Mouse (Mus musculus): ENCODE results near the gene Ece2. TPM values are rescaled to one million over a fixed set of nuclear protein-coding genes. Genes with fewer than 3 reads are reported as not detected.
"Not testable (repeated sequence)": the region's sequence is repeated elsewhere in the genome, so short reads cannot be mapped to it uniquely, and the experiment has no call there.

Ece2 gene
- polyA plus RNA-seq, 1 experiment from 2014 or later: 9.7 TPM

GRCm38 (mm10) chr16:20637410-20637809, 7.8 kb downstream of the Ece2 start:
- no peaks in the 10 kb centered on the region for H3K27me3 ChIP-seq
- H3K36me3 ChIP-seq: peaks cover 6% of the 10 kb centered on the region; the same call in 1 of the 2 replicates
- H3K9me3 ChIP-seq: no peaks in the 10 kb centered on the region
- no peak overlapping the region for H3K4me3 ChIP-seq
- H3K4me1 ChIP-seq: no peaks in the 10 kb centered on the region
- WGBS: 83% methylated on average over 8 of the region's 8 CpGs
- no peak overlapping the region for H3K4me2 ChIP-seq (replicated peaks)
- ATAC-seq (ENCODE audit: low FRiP score, low read depth): no peak
- no peak overlapping the region for H3K9ac ChIP-seq (replicated peaks)
- no peak overlapping the region for H3K27ac ChIP-seq (replicated peaks)

- no peak overlapping the region for H3K27ac ChIP-seq (replicated peaks)
- no peaks in the 10 kb centered on the region for H3K4me1 ChIP-seq
- H3K9me3 ChIP-seq: no peaks in the 10 kb centered on the region
- peaks cover 6% of the 10 kb centered on the region; the same call in 1 of the 2 replicates for H3K36me3 ChIP-seq
- no peak overlapping the region for H3K4me3 ChIP-seq
- H3K4me2 ChIP-seq (replicated peaks): no peak overlapping the region
- 76% methylated on average over 8 of the region's 8 CpGs for WGBS
- no peaks in the 10 kb centered on the region for H3K27me3 ChIP-seq
- ATAC-seq (ENCODE audit: low FRiP score, low read depth): no peak
- no peak overlapping the region for H3K9ac ChIP-seq (replicated peaks)
Observed at GRCm38 (mm10) chr16:20638367-20638766, 8.7 kb downstream of the Ece2 start.

GRCm38 (mm10) chr16:20642161-20642560, 12.5 kb downstream of the Ece2 start:
- Histone ChIP-seq H3K4me2 (replicated peaks) (no peak overlapping the region), H3K27ac (replicated peaks) (no peak overlapping the region), H3K4me1 (no peaks in the 10 kb centered on the region), H3K27me3 (no peaks in the 10 kb centered on the region), H3K36me3 (no peaks in the 10 kb centered on the region), H3K9ac (replicated peaks) (no peak overlapping the region), H3K4me3 (no peak overlapping the region), H3K9me3 (no peaks in the 10 kb centered on the region)
- WGBS: 3% methylated on average over 8 of the region's 8 CpGs
- peak; percentile 66; the same call in 1 of the 2 replicates for ATAC-seq (ENCODE audit: low FRiP score, low read depth)

GRCm38 (mm10) chr16:20643911-20644310, 14.3 kb downstream of the Ece2 start:
- no peak for ATAC-seq (ENCODE audit: low FRiP score, low read depth)
- no peaks in the 10 kb centered on the region for H3K9me3 ChIP-seq
- no peak overlapping the region for H3K4me3 ChIP-seq
- no peak overlapping the region for H3K9ac ChIP-seq (replicated peaks)
- no peaks in the 10 kb centered on the region for H3K27me3 ChIP-seq
- WGBS: 86% methylated on average over 7 of the region's 7 CpGs
- H3K4me1 ChIP-seq: no peaks in the 10 kb centered on the region
- no peaks in the 10 kb centered on the region for H3K36me3 ChIP-seq
- no peak overlapping the region for H3K27ac ChIP-seq (replicated peaks)
- H3K4me2 ChIP-seq (replicated peaks): no peak overlapping the region

- Histone ChIP-seq H3K36me3 (peaks cover 24% of the 10 kb centered on the region), H3K27me3 (no peaks in the 10 kb centered on the region), H3K9me3 (no peaks in the 10 kb centered on the region), H3K9ac (replicated peaks) (peak within 1 kb of the TSS; percentile 90), H3K27ac (replicated peaks) (peak within 1 kb of the TSS; percentile 75), H3K4me3 (peak within 1 kb of the TSS; percentile 91), H3K4me2 (replicated peaks) (peak within 1 kb of the TSS; percentile 94), H3K4me1 (peaks cover 19% of the 10 kb centered on the region)
- ATAC-seq (ENCODE audit: low FRiP score, low read depth): peak; percentile 97
- 3% methylated on average over 46 of the region's 46 CpGs for WGBS
Observed at GRCm38 (mm10) chr16:20651076-20651946, 21.7 kb downstream of the Ece2 start, which contains the start of gene Psmd2. Gene Psmd2, plus strand, starts transcription at chr16:20651652.

- Histone ChIP-seq H3K4me3 (peak overlapping the region; percentile 91), H3K9ac (replicated peaks) (peak overlapping the region; percentile 90), H3K27ac (replicated peaks) (0 out of 2 replicates have a peak overlapping the region, but pooled peaks have one; percentile 75), H3K27me3 (no peaks in the 10 kb centered on the region), H3K36me3 (peaks cover 30% of the 10 kb centered on the region), H3K4me1 (peaks cover 19% of the 10 kb centered on the region), H3K4me2 (replicated peaks) (peak overlapping the region; percentile 94), H3K9me3 (no peaks in the 10 kb centered on the region)
- 12% methylated on average over 12 of the region's 12 CpGs for WGBS
- no peak for ATAC-seq (ENCODE audit: low FRiP score, low read depth)
Observed at GRCm38 (mm10) chr16:20651947-20652310, 22.3 kb downstream of the Ece2 start.

GRCm38 (mm10) chr16:20653315-20653714, 23.7 kb downstream of the Ece2 start:
- Histone ChIP-seq H3K9me3 (no peaks in the 10 kb centered on the region), H3K4me3 (0 out of 2 replicates have a peak overlapping the region, but pooled peaks have one; percentile 91), H3K4me1 (peaks cover 19% of the 10 kb centered on the region), H3K9ac (replicated peaks) (no peak overlapping the region), H3K27ac (replicated peaks) (no peak overlapping the region), H3K4me2 (replicated peaks) (peak overlapping the region; percentile 94; the same call in 1 of the 2 replicates), H3K36me3 (peaks cover 44% of the 10 kb centered on the region), H3K27me3 (no peaks in the 10 kb centered on the region)
- no peak for ATAC-seq (ENCODE audit: low FRiP score, low read depth)
- WGBS: 53% methylated on average over 2 of the region's 2 CpGs

- peaks cover 8% of the 10 kb centered on the region for H3K4me1 ChIP-seq
- no peaks in the 10 kb centered on the region for H3K27me3 ChIP-seq
- no peaks in the 10 kb centered on the region for H3K9me3 ChIP-seq
- no peak for ATAC-seq (ENCODE audit: low FRiP score, low read depth)
- H3K9ac ChIP-seq (replicated peaks): no peak overlapping the region
- no peak overlapping the region for H3K4me2 ChIP-seq (replicated peaks)
- H3K27ac ChIP-seq (replicated peaks): no peak overlapping the region
- 88% methylated on average over 4 of the region's 4 CpGs for WGBS
- peaks cover 86% of the 10 kb centered on the region for H3K36me3 ChIP-seq
- H3K4me3 ChIP-seq: no peak overlapping the region
Observed at GRCm38 (mm10) chr16:20657661-20658060, 28.0 kb downstream of the Ece2 start.

- not testable (repeated sequence) for H3K9ac ChIP-seq (replicated peaks); H3K4me2 ChIP-seq (replicated peaks)
- WGBS: 95% methylated on average over 5 of the region's 6 CpGs
Observed at GRCm38 (mm10) chr16:20668013-20668412, 38.4 kb downstream of the Ece2 start, which contains the start of gene Eif4g1. Gene Eif4g1, plus strand, starts transcription at chr16:20668313.

GRCm38 (mm10) chr16:20670291-20670690, 40.7 kb downstream of the Ece2 start:
- H3K9ac ChIP-seq (replicated peaks): no peak overlapping the region
- no peak overlapping the region for H3K4me2 ChIP-seq (replicated peaks)
- no peak for ATAC-seq (ENCODE audit: low FRiP score, low read depth)
- no peak overlapping the region for H3K4me3 ChIP-seq
- WGBS: 92% methylated on average over 3 of the region's 3 CpGs
- peaks cover 19% of the 10 kb centered on the region for H3K4me1 ChIP-seq
- no peaks in the 10 kb centered on the region for H3K9me3 ChIP-seq
- H3K36me3 ChIP-seq: peaks cover 11% of the 10 kb centered on the region
- H3K27me3 ChIP-seq: no peaks in the 10 kb centered on the region
- H3K27ac ChIP-seq (replicated peaks): no peak overlapping the region

More at GRCm38 (mm10) chr16:20668013-20668412, 38.4 kb downstream of the Ece2 start, which contains the start of gene Eif4g1:
- H3K27me3 ChIP-seq; H3K27ac ChIP-seq (replicated peaks); H3K9me3 ChIP-seq; ATAC-seq (ENCODE audit: low FRiP score, low read depth); H3K4me3 ChIP-seq; H3K4me1 ChIP-seq: not testable (repeated sequence)
- peaks cover 16% of the 10 kb centered on the region for H3K36me3 ChIP-seq

GRCm38 (mm10) chr16:20671886-20672285, 42.3 kb downstream of the Ece2 start:
- H3K27ac ChIP-seq (replicated peaks): no peak overlapping the region
- peaks cover 19% of the 10 kb centered on the region for H3K4me1 ChIP-seq
- H3K9ac ChIP-seq (replicated peaks): no peak overlapping the region; the same call in 1 of the 2 replicates
- 29% methylated on average over 6 of the region's 6 CpGs for WGBS
- H3K27me3 ChIP-seq: no peaks in the 10 kb centered on the region
- ATAC-seq (ENCODE audit: low FRiP score, low read depth): 0 out of 2 replicates have a peak, but pooled peaks have one; percentile 7
- H3K9me3 ChIP-seq: no peaks in the 10 kb centered on the region
- H3K4me2 ChIP-seq (replicated peaks): peak overlapping the region; percentile 90
- H3K36me3 ChIP-seq: peaks cover 21% of the 10 kb centered on the region
- peak overlapping the region; percentile 93; the same call in 1 of the 2 replicates for H3K4me3 ChIP-seq

- under 1% methylated on average over 35 of the region's 38 CpGs for WGBS
- Histone ChIP-seq H3K4me1 (peaks cover 19% of the 10 kb centered on the region), H3K9ac (replicated peaks) (peak overlapping the region; percentile 97), H3K4me3 (peak overlapping the region; percentile 93), H3K4me2 (replicated peaks) (peak overlapping the region; percentile 90), H3K27ac (replicated peaks) (peak overlapping the region; percentile 95), H3K9me3 (no peaks in the 10 kb centered on the region), H3K27me3 (no peaks in the 10 kb centered on the region), H3K36me3 (peaks cover 27% of the 10 kb centered on the region)
- ATAC-seq (ENCODE audit: low FRiP score, low read depth): peak; percentile 96
Observed at GRCm38 (mm10) chr16:20672500-20672902, 42.9 kb downstream of the Ece2 start.
